Mouse (Mus musculus): Measurements from ENCODE around the gene Medag.

Medag gene

GRCm38 (mm10) chr5:149411509-149412193 lies at the start of gene Medag:
Gene Medag (plus strand): TSS chr5:149411749.
- DNase-seq = peak in 1 of 2 experiments; percentile 11

- no peak for DNase-seq
These were observed 48.9 kb upstream of the Medag start for GRCm38 (mm10) chr5:149362626-149363025.

- DNase-seq = no peak
These were observed 47.4 kb upstream of the Medag start for GRCm38 (mm10) chr5:149363903-149364755.

- no peak for DNase-seq
These were observed 44.5 kb upstream of the Medag start for GRCm38 (mm10) chr5:149367011-149367410.

GRCm38 (mm10) chr5:149367544-149368466 lies 43.7 kb upstream of the Medag start:
- no peak for DNase-seq

GRCm38 (mm10) chr5:149368575-149369312 lies 42.8 kb upstream of the Medag start:
- no peak for DNase-seq

- DNase-seq = no peak
These were observed 42.0 kb upstream of the Medag start for GRCm38 (mm10) chr5:149369373-149370035.

- DNase-seq = no peak
These were observed 39.5 kb upstream of the Medag start for GRCm38 (mm10) chr5:149372018-149372417.

GRCm38 (mm10) chr5:149373224-149373623 lies 38.3 kb upstream of the Medag start:
- DNase-seq = no peak

- DNase-seq = no peak
These were observed 37.5 kb upstream of the Medag start for GRCm38 (mm10) chr5:149374026-149374425.

GRCm38 (mm10) chr5:149375074-149375888 lies 36.3 kb upstream of the Medag start:
- no peak for DNase-seq

- peak; percentile 58 to 80 for DNase-seq
These were observed 35.7 kb upstream of the Medag start for GRCm38 (mm10) chr5:149375889-149376212.

- no peak for DNase-seq
These were observed 35.2 kb upstream of the Medag start for GRCm38 (mm10) chr5:149376367-149376766.

GRCm38 (mm10) chr5:149377253-149377652 lies 34.3 kb upstream of the Medag start:
- DNase-seq = no peak

GRCm38 (mm10) chr5:149378566-149378965 lies 33.0 kb upstream of the Medag start:
- no peak for DNase-seq

GRCm38 (mm10) chr5:149379131-149379784 lies 32.3 kb upstream of the Medag start:
- no peak for DNase-seq

GRCm38 (mm10) chr5:149379861-149380260 lies 31.7 kb upstream of the Medag start:
- no peak for DNase-seq

- DNase-seq = no peak
These were observed 31.1 kb upstream of the Medag start for GRCm38 (mm10) chr5:149380388-149380916.

GRCm38 (mm10) chr5:149381948-149382347 lies 29.6 kb upstream of the Medag start:
- no peak for DNase-seq

- no peak for DNase-seq
These were observed 28.9 kb upstream of the Medag start for GRCm38 (mm10) chr5:149382601-149383000.
